Mouse (Mus musculus) mature B cell (primary cell): ENCODE measurements around the gene Gm20517.
"Not testable (repeated sequence)": the region's sequence is repeated elsewhere in the genome, so short reads cannot be mapped to it uniquely, and the experiment has no call there.

Source experiments
- in situ Hi-C: fragments of 300-500 bp; cut with MboI; formaldehyde crosslinking; loops from 2 replicates; pipeline ENCODE4 v1.14.3; 2019

The Gm20517 gene

GRCm38 (mm10) chr17:47596162-47596838, 15.1 kb upstream of the Gm20517 start:
- in situ Hi-C loops, result no loop called here

- in situ Hi-C loops, result no loop called here
These were observed 14.6 kb upstream of the Gm20517 start for GRCm38 (mm10) chr17:47596839-47597164.

GRCm38 (mm10) chr17:47597261-47597660, 14.1 kb upstream of the Gm20517 start:
- in situ Hi-C loops, result no loop called here

- in situ Hi-C loops, result no loop called here
These were observed 13.4 kb upstream of the Gm20517 start for GRCm38 (mm10) chr17:47597838-47598579.

- in situ Hi-C loops, result not testable (repeated sequence)
These were observed 12.6 kb upstream of the Gm20517 start for GRCm38 (mm10) chr17:47598580-47599304.

- in situ Hi-C loops, result no loop called here
These were observed 11.7 kb upstream of the Gm20517 start for GRCm38 (mm10) chr17:47599511-47600297.

- in situ Hi-C loops, result no loop called here
These were observed 10.6 kb upstream of the Gm20517 start for GRCm38 (mm10) chr17:47600601-47601388.

- in situ Hi-C loops, result no loop called here
These were observed 10.0 kb upstream of the Gm20517 start for GRCm38 (mm10) chr17:47601389-47601755.

GRCm38 (mm10) chr17:47602289-47602688, 9.1 kb upstream of the Gm20517 start:
- in situ Hi-C loops, result no loop called here

- in situ Hi-C loops, result no loop called here
These were observed 5.2 kb upstream of the Gm20517 start for GRCm38 (mm10) chr17:47606220-47606619.

- in situ Hi-C loops, result no loop called here
These were observed 2.2 kb upstream of the Gm20517 start for GRCm38 (mm10) chr17:47609182-47609581.

- in situ Hi-C loops, result loop anchor here (5.0 kb wide), 1 partner anchor 76 kb away; the partner anchor contains the start of genes Frs3 and Tomm6
These were observed 233 bp downstream of the Gm20517 start for GRCm38 (mm10) chr17:47611661-47611982.

- in situ Hi-C loops, result loop anchor here (5.0 kb wide), 1 partner anchor 73 kb away; the partner anchor contains the start of genes Frs3 and Tomm6
These were observed 2.6 kb downstream of the Gm20517 start for GRCm38 (mm10) chr17:47614018-47614417.

- in situ Hi-C loops, result no loop called here
These were observed 4.7 kb downstream of the Gm20517 start for GRCm38 (mm10) chr17:47616119-47616518.

- in situ Hi-C loops, result no loop called here
These were observed 5.3 kb downstream of the Gm20517 start for GRCm38 (mm10) chr17:47616652-47617051.

- in situ Hi-C loops, result no loop called here
These were observed 6.4 kb downstream of the Gm20517 start for GRCm38 (mm10) chr17:47617605-47618307.

GRCm38 (mm10) chr17:47618556-47619311, 7.3 kb downstream of the Gm20517 start:
- in situ Hi-C loops, result no loop called here

GRCm38 (mm10) chr17:47622912-47623554, 11.6 kb downstream of the Gm20517 start:
- in situ Hi-C loops, result no loop called here

GRCm38 (mm10) chr17:47624572-47624971, 13.2 kb downstream of the Gm20517 start:
- in situ Hi-C loops, result not testable (repeated sequence)
